Mouse (Mus musculus) retina, postnatal 1 day (tissue): ENCODE measurements around the gene Tbc1d22b.
"Not testable (repeated sequence)": the region's sequence is repeated elsewhere in the genome, so short reads cannot be mapped to it uniquely, and the experiment has no call there.

Experiments used
- DNase-seq: peaks from one replicate; pipeline ENCODE4 v3.0.0-alpha.2; 2012

The Tbc1d22b gene

DNA sequence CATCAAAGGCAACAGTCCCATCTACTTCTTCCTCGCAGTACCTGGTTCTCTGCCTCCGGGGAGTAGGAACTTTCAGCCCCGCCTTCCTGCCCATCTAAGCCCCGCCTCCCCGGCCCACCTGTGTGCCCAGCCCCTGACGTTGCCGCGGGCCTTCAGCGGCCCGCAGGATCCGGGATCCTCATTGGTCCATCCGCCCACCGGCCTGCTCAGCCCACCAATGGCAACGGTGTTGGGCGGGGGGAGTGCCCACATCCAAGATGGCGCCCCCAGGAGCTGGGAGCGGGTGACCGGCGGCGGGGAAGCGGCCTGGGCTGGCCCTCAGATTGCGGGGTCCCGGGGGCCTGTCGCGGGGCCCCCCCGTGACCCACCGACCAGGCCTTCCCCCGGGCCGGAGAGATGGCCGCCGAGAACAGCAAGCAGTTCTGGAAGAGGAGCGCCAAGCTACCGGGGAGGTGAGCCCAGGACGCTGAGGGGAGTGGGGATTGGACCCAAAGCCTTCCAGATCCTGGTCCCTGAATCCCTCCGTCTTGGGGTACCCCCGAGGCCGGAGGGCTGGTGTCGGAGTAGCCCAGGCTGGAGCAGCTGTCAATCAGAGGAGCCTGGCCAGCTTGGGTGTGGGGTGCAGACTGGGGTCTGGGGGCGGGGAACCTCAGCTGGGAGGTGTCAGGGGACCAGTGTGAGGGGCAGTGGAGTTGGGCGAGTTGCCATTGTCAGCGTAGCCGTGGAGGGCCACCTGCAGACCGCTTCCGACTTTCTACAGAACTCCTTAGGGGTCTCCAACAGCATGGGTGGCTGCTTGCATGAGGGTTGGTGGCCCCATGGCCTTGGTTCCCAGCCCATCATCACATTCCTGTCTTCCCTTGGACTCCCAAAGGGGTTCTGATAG lies at the start of gene Tbc1d22b, which contains the start of gene Gm17657:
TSS of gene Tbc1d22b (plus strand) at position 243 of the 886 bp plus-strand sequence.
TSS of gene Gm17657 (minus strand) at position 96 of the 886 bp plus-strand sequence.
- DNase-seq, result peak; percentile 95

DNA sequence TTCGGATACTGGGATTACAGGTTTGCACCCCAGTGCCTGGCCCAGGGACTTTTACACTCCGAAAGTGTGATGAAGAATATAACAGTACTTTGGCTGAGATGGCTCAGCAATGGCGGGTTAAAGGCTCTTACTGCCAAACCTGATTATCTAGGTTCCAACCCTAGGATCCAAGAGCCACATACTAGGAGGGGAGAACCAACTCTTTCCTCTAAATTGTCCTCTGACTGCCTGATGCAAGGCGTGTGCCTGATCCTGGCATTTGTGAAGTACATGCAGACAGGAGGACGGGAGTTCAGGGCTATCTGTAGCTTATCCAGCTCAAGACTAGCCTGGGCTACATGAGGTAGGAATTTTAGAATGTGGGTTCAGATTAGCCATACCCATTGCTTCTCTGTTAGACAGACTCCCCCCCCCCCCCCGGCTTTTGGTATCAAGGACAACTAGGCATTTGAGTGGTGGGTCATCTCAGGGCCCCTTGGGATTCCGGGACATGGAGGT lies 49.3 kb upstream of the Tbc1d22b start:
- no peak for DNase-seq

- DNase-seq, result no peak
These were observed 48.6 kb upstream of the Tbc1d22b start for GRCm38 (mm10) chr17:29500802-29501469.

GRCm38 (mm10) chr17:29502005-29502668 lies 47.4 kb upstream of the Tbc1d22b start:
- DNase-seq, result no peak

DNA sequence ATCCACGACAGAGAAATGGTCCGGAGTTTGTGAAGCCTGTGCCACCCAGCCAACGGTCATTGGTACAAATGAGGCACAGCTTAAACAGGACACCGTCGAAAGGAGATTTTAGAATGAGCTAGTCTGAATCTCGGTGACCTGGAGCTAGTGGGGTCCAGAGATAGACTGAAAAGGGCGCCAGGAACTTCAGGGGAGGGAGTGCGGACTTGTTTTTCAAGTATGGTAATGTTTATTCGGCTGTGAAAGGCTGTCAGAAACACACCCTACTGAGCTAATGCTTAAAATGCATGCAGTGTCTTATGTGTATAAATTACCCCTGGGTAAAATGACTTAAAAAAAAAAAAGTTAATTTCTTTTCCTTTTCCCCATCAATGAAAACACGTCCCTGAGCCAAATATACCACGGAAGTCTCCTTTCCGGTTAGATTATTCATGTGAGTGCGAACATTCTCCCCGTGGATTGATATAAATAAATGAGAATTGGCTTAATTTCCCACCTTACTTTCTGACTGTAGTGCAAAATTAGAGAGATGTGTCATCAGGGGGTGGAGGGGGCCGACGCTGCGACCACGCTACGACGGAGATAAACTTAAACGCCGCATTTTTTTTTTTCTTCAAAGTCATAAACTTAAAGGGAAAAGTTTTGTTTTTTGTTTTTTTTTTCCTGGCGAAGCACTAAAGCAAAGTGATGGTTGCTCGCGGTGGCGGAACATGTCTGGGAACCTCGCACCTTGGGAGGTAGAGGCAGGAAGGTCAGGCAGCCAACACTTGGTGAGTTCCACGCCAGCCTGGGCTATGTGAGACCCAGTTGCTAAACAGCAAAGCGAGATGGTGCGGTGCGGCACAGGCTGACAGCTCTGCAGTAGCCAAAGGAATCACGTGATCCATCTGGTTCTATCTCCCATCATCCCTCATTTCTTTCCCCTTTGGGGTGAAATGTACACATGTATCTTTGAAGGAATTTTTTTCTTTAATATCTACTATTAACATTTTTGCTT lies 46.6 kb upstream of the Tbc1d22b start:
- no peak for DNase-seq

- no peak for DNase-seq
These were observed 45.9 kb upstream of the Tbc1d22b start for GRCm38 (mm10) chr17:29503700-29504099.

GRCm38 (mm10) chr17:29508927-29509608 lies 40.5 kb upstream of the Tbc1d22b start:
- no peak for DNase-seq

DNA sequence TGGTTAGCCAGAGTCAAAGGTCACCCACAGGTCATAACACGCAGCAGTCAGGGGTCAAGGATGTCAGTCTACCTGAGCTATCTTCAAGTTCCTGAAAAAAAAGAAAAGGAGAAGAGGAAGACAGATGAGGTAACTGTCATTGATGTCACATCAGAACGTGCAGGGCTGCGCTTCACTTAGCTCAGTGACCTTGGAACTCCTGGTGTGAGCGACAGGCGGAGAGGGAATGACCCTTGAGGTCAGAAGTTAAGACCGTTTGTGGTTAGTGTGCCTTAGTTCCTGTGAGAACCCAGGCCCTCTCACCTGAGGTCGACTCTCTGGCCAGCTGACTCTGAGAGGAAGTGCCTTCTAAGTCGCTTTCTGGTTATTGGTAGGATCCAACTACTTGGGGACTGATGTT lies 38.9 kb upstream of the Tbc1d22b start:
- DNase-seq, result no peak

DNA sequence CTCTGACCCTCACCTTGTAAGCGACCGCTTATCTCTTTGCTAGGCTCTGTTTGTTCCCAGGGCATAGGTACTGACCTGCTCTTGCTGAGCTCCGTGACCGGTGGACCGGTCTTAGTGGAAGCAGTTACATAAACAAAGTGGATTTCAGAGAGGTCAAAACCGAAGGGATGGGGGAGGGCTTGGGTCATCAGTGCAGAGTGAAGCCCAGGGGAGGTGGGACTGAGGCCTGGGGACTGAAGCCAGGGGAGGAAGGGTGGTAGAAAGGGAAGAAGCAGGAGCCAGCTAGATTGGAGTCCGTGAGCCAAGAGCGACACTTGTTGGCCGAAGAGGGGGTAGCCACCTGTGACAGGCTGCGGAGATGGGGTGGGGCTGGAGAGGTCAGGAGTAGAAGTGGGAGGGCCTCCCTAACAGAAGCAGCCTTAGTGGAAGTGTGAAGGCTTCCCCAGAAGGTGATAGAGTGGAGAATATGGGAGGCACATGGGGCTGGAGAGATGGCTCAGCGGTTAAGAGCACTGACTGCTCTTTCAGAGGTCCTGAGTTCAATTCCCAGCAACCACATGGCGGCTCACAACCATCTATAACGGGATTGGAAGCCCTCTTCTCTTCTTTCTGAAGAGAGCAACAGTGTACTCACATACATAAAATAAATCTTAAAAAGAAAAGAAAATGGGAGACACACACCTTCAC lies 36.4 kb upstream of the Tbc1d22b start:
- DNase-seq, result peak; percentile 77

GRCm38 (mm10) chr17:29514435-29514834 lies 35.1 kb upstream of the Tbc1d22b start:
- peak; percentile 87 for DNase-seq

- DNase-seq, result not testable (repeated sequence)
These were observed 30.9 kb upstream of the Tbc1d22b start for GRCm38 (mm10) chr17:29518665-29519064.

- no peak for DNase-seq
These were observed 29.9 kb upstream of the Tbc1d22b start for GRCm38 (mm10) chr17:29519731-29520130.

- no peak for DNase-seq
These were observed 24.0 kb upstream of the Tbc1d22b start for GRCm38 (mm10) chr17:29525613-29526012.

GRCm38 (mm10) chr17:29528568-29529187 lies 20.9 kb upstream of the Tbc1d22b start:
- no peak for DNase-seq

DNA sequence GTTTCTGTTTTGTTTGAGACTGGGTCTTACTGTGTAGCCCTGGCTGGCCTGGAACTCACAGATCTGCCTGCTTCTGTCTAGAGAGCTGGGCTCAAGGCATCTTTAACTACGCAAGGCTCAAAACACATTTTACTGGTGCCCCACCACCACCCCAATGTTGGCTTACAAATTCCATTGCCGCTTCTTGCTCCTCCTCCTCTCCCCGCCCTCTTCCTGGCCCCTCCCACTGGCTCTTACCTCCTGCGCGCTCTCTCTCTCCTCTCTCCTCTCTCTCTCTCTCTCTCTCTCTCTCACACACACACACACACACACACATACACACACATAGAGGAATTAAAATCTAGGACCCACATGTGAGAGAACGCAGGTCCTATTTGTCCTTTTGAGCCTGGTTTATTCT lies 19.1 kb upstream of the Tbc1d22b start:
- no peak for DNase-seq

- DNase-seq, result peak; percentile 23
These were observed 18.3 kb upstream of the Tbc1d22b start for GRCm38 (mm10) chr17:29531278-29531677.

DNA sequence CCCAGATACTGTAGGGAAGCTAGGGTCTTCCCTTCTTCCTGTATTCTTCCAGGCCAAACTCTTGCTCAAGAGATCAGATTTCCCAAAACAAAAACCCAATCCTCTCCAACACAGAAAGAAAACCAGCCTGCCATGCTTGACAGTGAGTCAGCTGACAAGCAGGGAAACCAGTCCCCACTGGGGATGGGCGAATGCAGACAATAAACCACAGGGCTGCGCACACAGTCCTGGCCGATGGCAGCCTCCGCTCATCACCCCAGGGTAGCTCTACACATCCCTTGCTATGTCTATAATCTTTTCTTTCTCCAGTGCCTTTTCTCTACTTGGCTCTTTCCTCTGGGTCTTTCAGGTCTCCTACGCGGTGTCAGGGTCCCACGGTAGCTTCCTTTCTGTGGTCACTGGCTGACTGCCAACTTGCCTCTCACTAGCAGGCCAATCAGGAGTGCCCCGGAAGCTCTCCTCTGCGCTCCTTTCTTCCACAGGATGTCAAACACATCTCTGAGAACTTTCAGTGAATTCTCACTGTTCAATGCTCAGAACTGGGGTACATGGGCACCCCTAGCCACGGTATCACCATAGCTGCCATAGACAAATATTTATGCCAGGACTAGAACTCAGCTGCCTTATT lies 17.7 kb upstream of the Tbc1d22b start:
- peak; percentile 45 for DNase-seq

GRCm38 (mm10) chr17:29533866-29534265 lies 15.7 kb upstream of the Tbc1d22b start:
- DNase-seq, result no peak

- no peak for DNase-seq
These were observed 9.2 kb upstream of the Tbc1d22b start for GRCm38 (mm10) chr17:29540426-29540825.

- peak; percentile 10 for DNase-seq
These were observed 8.2 kb upstream of the Tbc1d22b start for GRCm38 (mm10) chr17:29541419-29541818.
